8 mouse cellular contexts compared by ENCODE assay signal in the genomic region with DNA sequence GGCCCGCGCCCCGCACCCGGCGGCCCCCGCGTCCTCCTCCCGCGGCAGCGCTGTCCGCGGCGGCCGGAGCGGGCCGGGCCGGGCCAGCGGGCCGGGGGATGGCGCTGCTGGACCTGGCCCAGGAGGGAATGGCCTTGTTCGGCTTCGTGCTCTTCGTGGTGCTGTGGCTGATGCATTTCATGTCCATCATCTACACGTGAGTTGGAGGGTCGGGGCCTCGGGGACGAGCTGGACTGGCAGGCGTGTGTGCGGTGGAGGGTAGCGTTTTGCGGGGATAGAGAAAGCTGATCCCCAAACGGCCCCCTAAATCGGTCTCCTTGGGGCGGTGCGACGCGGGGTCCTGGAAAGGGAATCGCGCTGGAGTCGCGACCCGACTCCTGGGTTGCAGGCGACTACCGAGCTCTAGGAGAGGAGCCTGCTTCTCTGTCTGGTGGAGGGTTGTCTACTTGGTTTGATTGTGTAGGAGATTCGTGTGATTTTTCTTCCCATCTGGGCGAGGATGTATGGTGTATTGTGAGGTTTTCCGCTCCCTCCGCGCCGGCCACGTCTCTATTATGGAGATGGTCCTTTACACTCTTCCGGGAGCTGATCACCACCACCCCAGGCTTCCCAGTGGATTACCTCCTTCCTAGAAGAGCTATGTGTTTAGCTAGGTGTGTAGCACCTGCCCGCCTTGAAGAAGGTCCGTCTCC. TPM values are rescaled to one million over a fixed set of nuclear protein-coding genes. Genes with fewer than 3 reads are reported as not detected.
A peak's percentile ranks its signal among the peaks of the same experiment; 100 is the strongest.
DNase-seq lines count a peak whose midpoint lies in the region; ATAC-seq and TF ChIP-seq lines count a peak whose summit lies in the region.

No protein-coding gene starts in this region.

- peak overlapping the region; percentile 94 for H3K27ac ChIP-seq in liver, postnatal 0 days (ENCODE audit: low read depth)

- H3K36me3 ChIP-seq in liver, postnatal 0 days (replicated peaks; ENCODE audit: insufficient read depth, low read length) = no peaks in the 10 kb centered on the region

- H3K4me2 ChIP-seq in liver, postnatal 0 days (ENCODE audit: low read depth, low read length) = peak overlapping the region; percentile 88

- H3K9ac ChIP-seq in liver, postnatal 0 days (replicated peaks) = peak overlapping the region; percentile 91

- peaks cover 17% of the 10 kb centered on the region for H3K4me1 ChIP-seq in liver, postnatal 0 days (ENCODE audit: insufficient read depth)

- DNase-seq in retina, embryonic 14.5 days (ENCODE audit: low spot score) = peak; percentile 57
- no peak for DNase-seq in retina, postnatal 1 day
- peak; percentile 25 to 46 for DNase-seq in cerebellum, postnatal 36 days
- peak; percentile 40 to 51 for DNase-seq in frontal cortex, postnatal 36 days (ENCODE audit: low spot score in 2 of 2)
- peak; percentile 20 for DNase-seq in kidney, postnatal 14 days
- DNase-seq in liver, postnatal 0 days = no peak
- DNase-seq in right cerebral cortex, postnatal 10 days (ENCODE audit: low spot score in 2 of 2) = peak; percentile 43 to 68
- no peak for DNase-seq in urinary bladder, postnatal 25 days (ENCODE audit: low spot score)

- no peak for TF ChIP-seq EP300 in liver, postnatal 0 days (IDR thresholded peaks at IDR 0.05; ENCODE audit: low read depth)

- ATAC-seq in liver, postnatal 0 days = no peak; the same call in none of the 2 replicates

- 1% methylated on average over 47 of the region's 54 CpGs for WGBS in liver, postnatal 0 days (ENCODE audit: insufficient replicate concordance)

- H3K27me3 ChIP-seq in liver, postnatal 0 days (ENCODE audit: insufficient read depth, low read length) = no peaks in the 10 kb centered on the region

- H3K9me3 ChIP-seq in liver, postnatal 0 days (ENCODE audit: low read length) = no peaks in the 10 kb centered on the region

- peak overlapping the region; percentile 78 for H3K4me3 ChIP-seq in liver, postnatal 0 days (ENCODE audit: low read depth, low read length)

- no peak for TF ChIP-seq CTCF in liver, postnatal 0 days (IDR thresholded peaks at IDR 0.05; ENCODE audit: low read depth)

RNA-seq across cellular contexts. Expression of a gene that starts 0.6 kb away (rescaled TPM):
- polyA plus RNA-seq in liver, postnatal 0 days (2015; fragmentation: Nextera tagmentation; extraction: Ambion mirVana) = 8.3 and 8.4 TPM in 2 replicates

RNA-seq across cellular contexts. Expression of a gene that starts 50.9 kb away (rescaled TPM):
- not detected in 2 replicates for polyA plus RNA-seq in liver, postnatal 0 days (2015; fragmentation: Nextera tagmentation; extraction: Ambion mirVana)

Comparison
In these comparisons a context has a peak if more than half of its experiments do, and no peak if none do; other contexts are left out.
1. DNase-seq: peak in retina, embryonic 14.5 days (single experiment), cerebellum, postnatal 36 days (2 of 2), frontal cortex, postnatal 36 days (2 of 2), kidney, postnatal 14 days (single experiment) and right cerebral cortex, postnatal 10 days (2 of 2); none in retina, postnatal 1 day (single experiment), liver, postnatal 0 days (single experiment) and urinary bladder, postnatal 25 days (single experiment).